Mouse (Mus musculus) liver, embryonic 13.5 days (tissue): ENCODE data around the gene Them7. TPM values are rescaled to one million over a fixed set of nuclear protein-coding genes. Genes with fewer than 3 reads are reported as not detected.

Experiments
- ATAC-seq: fragments of 200-750 bp; cut with Nextera tagmentation; 2 replicates; pipeline ENCODE4 v1.8.0; 2017; ENCODE audit warnings: low read depth, mild to moderate bottlenecking, moderate number of reproducible peaks, moderate library complexity
- DNase-seq: peaks from one replicate; pipeline ENCODE4 v3.0.0; 2022
- H3K27ac ChIP-seq: fragments of 300-500 bp; sonication (generic); 2 replicates; pipeline ENCODE4 v1.5.1; 2015; ENCODE audit warnings: moderate library complexity, mild to moderate bottlenecking, inconsistent platforms
- H3K27me3 ChIP-seq: fragments of 300-500 bp; sonication (generic); 2 replicates; pipeline ENCODE4 v1.6.1; 2015; ENCODE audit warnings: mild to moderate bottlenecking, inconsistent platforms
- H3K36me3 ChIP-seq: fragments of 300-500 bp; sonication (generic); 2 replicates; pipeline ENCODE4 v1.6.1; 2015; ENCODE audit warnings: mild to moderate bottlenecking, inconsistent platforms
- H3K4me1 ChIP-seq: fragments of 300-500 bp; sonication (generic); replicated peaks from 2 replicates; pipeline ENCODE4 v1.6.1; 2015; ENCODE audit warnings: inconsistent platforms
- H3K4me2 ChIP-seq: fragments of 300-500 bp; sonication (generic); 2 replicates; pipeline ENCODE4 v1.6.1; 2015; ENCODE audit warnings: inconsistent platforms, mild to moderate bottlenecking, moderate library complexity
- H3K4me3 ChIP-seq: fragments of 300-500 bp; sonication (generic); replicated peaks from 2 replicates; pipeline ENCODE4 v1.5.1; 2015; ENCODE audit warnings: mild to moderate bottlenecking, inconsistent platforms
- H3K9ac ChIP-seq: fragments of 300-500 bp; sonication (generic); 2 replicates; pipeline ENCODE4 v1.6.1; 2015; ENCODE audit warnings: mild to moderate bottlenecking, inconsistent platforms
- H3K9me3 ChIP-seq: fragments of 300-500 bp; sonication (generic); replicated peaks from 2 replicates; pipeline ENCODE4 v1.6.1; 2016; ENCODE audit warnings: inconsistent platforms
- WGBS: fragments of 180-500 bp; shearing (Covaris S2); methylation state at CpG from one replicate; pipeline ENCODE4 v1.1.7; 2015; ENCODE audit not compliant: insufficient replicate concordance; 5-methylcytosine and 5-hydroxymethylcytosine counted together
- polyA plus RNA-seq: library from polyadenylated mRNA; unstranded; fragments of >200 nt; fragmentation: Nextera tagmentation; extraction: Ambion mirVana; gene quantifications from 2 replicates; pipeline ENCODE4 v1.2.1, GENCODE M21; 2015

Gene Them7
- polyA plus RNA-seq, 1 experiment from 2014 or later: 0.99 TPM

- 82% methylated on average over 11 of the region's 11 CpGs for WGBS
Observed at GRCm38 (mm10) chr2:105261335-105261734, 37.2 kb downstream of the Them7 start.

GRCm38 (mm10) chr2:105263219-105263618 is 39.1 kb downstream of the Them7 start:
- H3K4me2 ChIP-seq: no peak overlapping the region
- no peaks in the 10 kb centered on the region for H3K27me3 ChIP-seq
- H3K4me3 ChIP-seq: no peak overlapping the region
- no peaks in the 10 kb centered on the region for H3K4me1 ChIP-seq
- no peaks in the 10 kb centered on the region for H3K9me3 ChIP-seq
- H3K9ac ChIP-seq: no peak overlapping the region
- no peak overlapping the region for H3K27ac ChIP-seq
- no peak for DNase-seq
- no peak for ATAC-seq
- WGBS: 32% methylated on average over 2 of the region's 2 CpGs
- H3K36me3 ChIP-seq: no peaks in the 10 kb centered on the region

More at GRCm38 (mm10) chr2:105261335-105261734, 37.2 kb downstream of the Them7 start:
- no peaks in the 10 kb centered on the region for H3K9me3 ChIP-seq
- no peaks in the 10 kb centered on the region for H3K4me1 ChIP-seq
- no peak overlapping the region for H3K9ac ChIP-seq
- H3K36me3 ChIP-seq: no peaks in the 10 kb centered on the region
- H3K4me3 ChIP-seq: no peak overlapping the region
- DNase-seq (no peak), ATAC-seq (no peak)
- H3K4me2 ChIP-seq: no peak overlapping the region
- no peak overlapping the region for H3K27ac ChIP-seq
- no peaks in the 10 kb centered on the region for H3K27me3 ChIP-seq

GRCm38 (mm10) chr2:105282407-105283077 is 58.4 kb downstream of the Them7 start:
- ATAC-seq (no peak), DNase-seq (no peak)
- Histone ChIP-seq H3K27ac (no peak overlapping the region), H3K27me3 (no peaks in the 10 kb centered on the region), H3K4me3 (no peak overlapping the region), H3K36me3 (no peaks in the 10 kb centered on the region), H3K4me1 (no peaks in the 10 kb centered on the region), H3K9me3 (no peaks in the 10 kb centered on the region), H3K9ac (no peak overlapping the region), H3K4me2 (no peak overlapping the region)
- WGBS: 57% methylated on average over 6 of the region's 6 CpGs

GRCm38 (mm10) chr2:105283811-105284210 is 59.7 kb downstream of the Them7 start:
- no peak overlapping the region for H3K4me3 ChIP-seq
- H3K36me3 ChIP-seq: no peaks in the 10 kb centered on the region
- H3K27ac ChIP-seq: no peak overlapping the region
- H3K9me3 ChIP-seq: no peaks in the 10 kb centered on the region
- H3K4me1 ChIP-seq: no peaks in the 10 kb centered on the region
- no peak for ATAC-seq
- H3K4me2 ChIP-seq: no peak overlapping the region
- no peak for DNase-seq
- H3K9ac ChIP-seq: no peak overlapping the region
- no peaks in the 10 kb centered on the region for H3K27me3 ChIP-seq

- H3K4me3 ChIP-seq: no peak overlapping the region
- no peak overlapping the region for H3K4me2 ChIP-seq
- no peak overlapping the region for H3K27ac ChIP-seq
- no peak overlapping the region for H3K9ac ChIP-seq
- H3K36me3 ChIP-seq: no peaks in the 10 kb centered on the region
- no peaks in the 10 kb centered on the region for H3K4me1 ChIP-seq
- H3K9me3 ChIP-seq: no peaks in the 10 kb centered on the region
- no peak for ATAC-seq
- DNase-seq: no peak
- H3K27me3 ChIP-seq: no peaks in the 10 kb centered on the region
- WGBS: 56% methylated on average over 4 of the region's 4 CpGs
Observed at GRCm38 (mm10) chr2:105284855-105285254, 60.7 kb downstream of the Them7 start.

GRCm38 (mm10) chr2:105295823-105296222 is 71.7 kb downstream of the Them7 start:
- H3K9ac ChIP-seq: no peak overlapping the region
- DNase-seq: no peak
- H3K4me1 ChIP-seq: no peaks in the 10 kb centered on the region
- 47% methylated on average over 1 of the region's 1 CpGs for WGBS
- H3K27ac ChIP-seq: no peak overlapping the region
- H3K9me3 ChIP-seq: no peaks in the 10 kb centered on the region
- H3K36me3 ChIP-seq: no peaks in the 10 kb centered on the region
- no peak overlapping the region for H3K4me2 ChIP-seq
- H3K4me3 ChIP-seq: no peak overlapping the region
- ATAC-seq: no peak
- no peaks in the 10 kb centered on the region for H3K27me3 ChIP-seq

GRCm38 (mm10) chr2:105298888-105299287 is 74.8 kb downstream of the Them7 start:
- no peaks in the 10 kb centered on the region for H3K9me3 ChIP-seq
- no peak overlapping the region for H3K27ac ChIP-seq
- no peak for DNase-seq
- H3K4me3 ChIP-seq: no peak overlapping the region
- H3K4me1 ChIP-seq: no peaks in the 10 kb centered on the region
- H3K27me3 ChIP-seq: no peaks in the 10 kb centered on the region
- H3K36me3 ChIP-seq: no peaks in the 10 kb centered on the region
- ATAC-seq: no peak
- H3K9ac ChIP-seq: no peak overlapping the region
- H3K4me2 ChIP-seq: no peak overlapping the region
- 79% methylated on average over 1 of the region's 1 CpGs for WGBS

GRCm38 (mm10) chr2:105301082-105301481 is 77.0 kb downstream of the Them7 start:
- Histone ChIP-seq H3K4me3 (no peak overlapping the region), H3K4me2 (no peak overlapping the region), H3K9ac (no peak overlapping the region), H3K9me3 (no peaks in the 10 kb centered on the region), H3K27ac (no peak overlapping the region), H3K36me3 (no peaks in the 10 kb centered on the region), H3K4me1 (no peaks in the 10 kb centered on the region), H3K27me3 (no peaks in the 10 kb centered on the region)
- WGBS: 89% methylated on average over 8 of the region's 8 CpGs
- no peak for DNase-seq
- no peak for ATAC-seq

GRCm38 (mm10) chr2:105301531-105301930 is 77.4 kb downstream of the Them7 start:
- Histone ChIP-seq H3K4me1 (no peaks in the 10 kb centered on the region), H3K36me3 (no peaks in the 10 kb centered on the region), H3K4me3 (no peak overlapping the region), H3K9me3 (no peaks in the 10 kb centered on the region), H3K27ac (no peak overlapping the region), H3K4me2 (no peak overlapping the region), H3K27me3 (no peaks in the 10 kb centered on the region), H3K9ac (no peak overlapping the region)
- no peak for ATAC-seq
- DNase-seq: no peak
- WGBS: 46% methylated on average over 10 of the region's 10 CpGs

- ATAC-seq (no peak), DNase-seq (no peak)
- no peaks in the 10 kb centered on the region for H3K27me3 ChIP-seq
- H3K27ac ChIP-seq: no peak overlapping the region
- H3K36me3 ChIP-seq: no peaks in the 10 kb centered on the region
- no peak overlapping the region for H3K9ac ChIP-seq
- H3K4me3 ChIP-seq: no peak overlapping the region
- no peak overlapping the region for H3K4me2 ChIP-seq
- H3K4me1 ChIP-seq: no peaks in the 10 kb centered on the region
- 38% methylated on average over 6 of the region's 6 CpGs for WGBS
- H3K9me3 ChIP-seq: no peaks in the 10 kb centered on the region
Observed at GRCm38 (mm10) chr2:105303962-105304514, 79.9 kb downstream of the Them7 start.

- Histone ChIP-seq H3K4me3 (no peak overlapping the region), H3K36me3 (no peaks in the 10 kb centered on the region), H3K9me3 (no peaks in the 10 kb centered on the region), H3K27me3 (no peaks in the 10 kb centered on the region), H3K9ac (no peak overlapping the region), H3K4me1 (no peaks in the 10 kb centered on the region), H3K27ac (no peak overlapping the region), H3K4me2 (no peak overlapping the region)
- 46% methylated on average over 6 of the region's 6 CpGs for WGBS
- DNase-seq (no peak), ATAC-seq (no peak)
Observed at GRCm38 (mm10) chr2:105305876-105306275, 81.8 kb downstream of the Them7 start.

- Histone ChIP-seq H3K4me2 (no peak overlapping the region), H3K27me3 (no peaks in the 10 kb centered on the region), H3K4me3 (no peak overlapping the region), H3K9ac (no peak overlapping the region), H3K36me3 (no peaks in the 10 kb centered on the region), H3K4me1 (no peaks in the 10 kb centered on the region), H3K27ac (no peak overlapping the region), H3K9me3 (no peaks in the 10 kb centered on the region)
- DNase-seq: no peak
- 27% methylated on average over 13 of the region's 13 CpGs for whole genome bisulfite sequencing
- ATAC-seq: no peak
Observed at GRCm38 (mm10) chr2:105311414-105311813, 87.3 kb downstream of the Them7 start.
